Comparison of ENCODE assay signal across 24 mouse cellular contexts in the genomic region with DNA sequence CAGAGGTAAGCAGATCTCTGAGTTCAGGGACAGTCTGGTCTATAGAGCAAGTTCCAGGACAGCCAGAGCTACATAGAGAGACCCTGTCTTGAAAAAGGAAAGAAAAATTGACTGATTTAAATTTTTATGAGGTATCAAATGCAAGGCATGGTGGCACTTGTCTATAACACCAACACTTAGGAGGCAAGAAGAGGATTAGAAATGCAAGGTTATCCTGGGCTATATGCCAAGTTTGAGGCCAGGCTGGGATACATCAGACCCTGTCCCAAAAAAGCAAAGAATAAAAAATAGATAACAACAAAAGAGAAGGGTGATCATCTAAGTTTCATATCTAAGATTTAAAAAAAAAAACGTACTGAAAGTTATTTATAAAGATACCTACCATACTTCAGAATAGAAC.
"Had no signal": no experiment of that assay in that cellular context is flagged by ENCODE, and none has a peak within 500 bp of the region (broad histone marks: within the 10 kb centered on the region; RNA-seq: fewer than 3 reads in every experiment).

No protein-coding gene starts in this region.

- ATAC-seq: forebrain, postnatal 0 days; hindbrain, postnatal 0 days; liver, embryonic 12.5 days had no signal

- H3K4me2 ChIP-seq: heart, embryonic 11.5 days; heart, embryonic 13.5 days; heart, embryonic 15.5 days; hindbrain, embryonic 13.5 days; hindbrain, embryonic 15.5 days; limb, embryonic 13.5 days; limb, embryonic 15.5 days; liver, embryonic 12.5 days had no signal

- H3K27me3 ChIP-seq: heart, embryonic 13.5 days; heart, embryonic 15.5 days; hindbrain, embryonic 13.5 days; hindbrain, embryonic 15.5 days; limb, embryonic 13.5 days; limb, embryonic 15.5 days; liver, embryonic 12.5 days had no signal

- H3K9me3 ChIP-seq: heart, embryonic 13.5 days; heart, embryonic 15.5 days; hindbrain, embryonic 13.5 days; hindbrain, embryonic 15.5 days; limb, embryonic 13.5 days; limb, embryonic 15.5 days; liver, embryonic 12.5 days had no signal

- H3K4me1 ChIP-seq: heart, embryonic 13.5 days; hindbrain, embryonic 13.5 days; hindbrain, embryonic 15.5 days; limb, embryonic 13.5 days; limb, embryonic 15.5 days; liver, embryonic 12.5 days had no signal

- H3K4me3 ChIP-seq: heart, adult 2 months; heart, embryonic 13.5 days; heart, embryonic 15.5 days; hindbrain, embryonic 13.5 days; hindbrain, embryonic 15.5 days; limb, embryonic 13.5 days; limb, embryonic 15.5 days; liver, embryonic 12.5 days had no signal

- DNase-seq: forebrain, postnatal 0 days; gastrocnemius, postnatal 14 days; gastrocnemius, postnatal 36 days; heart, adult 11 months; heart, adult 2 months; heart, postnatal 14 days; heart, postnatal 36 days; kidney, adult 11 months; kidney, adult 2 months; kidney, adult 9 months; kidney, postnatal 36 days; layer of hippocampus, adult 9-11 months; layer of hippocampus, postnatal 36 days; left cerebral cortex, postnatal 4 days had no signal

- H3K36me3 ChIP-seq: heart, embryonic 13.5 days; heart, embryonic 15.5 days; hindbrain, embryonic 13.5 days; hindbrain, embryonic 15.5 days; limb, embryonic 13.5 days; limb, embryonic 15.5 days; liver, embryonic 12.5 days had no signal

- H3K27ac ChIP-seq: heart, adult 2 months; heart, embryonic 13.5 days; heart, embryonic 15.5 days; hindbrain, embryonic 13.5 days; hindbrain, embryonic 15.5 days; hindbrain, postnatal 0 days; limb, embryonic 13.5 days; limb, embryonic 15.5 days; liver, embryonic 12.5 days; liver, embryonic 14.5 days had no signal

- H3K9ac ChIP-seq: forebrain, postnatal 0 days; heart, embryonic 13.5 days; heart, embryonic 15.5 days; hindbrain, embryonic 13.5 days; hindbrain, embryonic 15.5 days; limb, embryonic 13.5 days; limb, embryonic 15.5 days; liver, embryonic 12.5 days; liver, embryonic 14.5 days had no signal
